Mouse (Mus musculus) thymus, postnatal 4 days (tissue): ENCODE measurements around the gene Mmaa.

Experiments
- DNase-seq: peaks from one replicate; pipeline ENCODE4 v3.0.0; 2021

Mmaa gene

DNA sequence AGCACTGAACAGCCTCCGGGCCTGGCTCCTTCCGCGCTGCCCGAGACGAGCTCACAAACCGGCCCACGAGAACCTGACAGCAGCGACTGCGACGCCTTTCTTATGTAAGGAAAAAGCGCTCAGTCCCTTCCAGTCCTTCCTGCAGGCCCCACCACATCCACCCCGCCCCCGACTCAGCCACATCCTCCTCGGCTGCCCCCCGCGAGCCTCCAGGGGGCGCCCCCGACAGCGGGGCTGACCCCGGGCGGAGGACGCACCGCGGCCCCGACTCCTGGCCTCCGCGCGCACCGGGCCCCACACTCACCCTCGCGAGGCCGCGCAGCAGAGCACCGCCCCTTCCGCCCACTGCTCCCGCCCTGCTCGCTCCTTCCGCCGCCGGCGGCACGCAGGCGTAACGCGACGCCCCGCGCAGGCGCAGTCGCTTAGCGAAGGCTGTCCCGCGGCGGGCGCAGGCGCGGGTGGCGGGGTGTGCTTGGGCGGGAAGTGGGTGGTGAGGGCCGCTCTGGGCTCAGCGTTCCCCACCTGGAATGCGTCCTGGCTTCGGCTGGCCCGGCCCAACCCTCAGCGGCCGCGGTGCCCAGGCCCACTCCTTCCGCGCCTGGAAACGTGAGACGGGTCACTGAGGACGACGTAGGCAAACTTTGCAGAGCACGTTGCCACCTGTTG is at the start of gene Mmaa:
Gene Mmaa, minus strand, starts transcription at position 328 of the 666 bp plus-strand sequence.
- DNase-seq, result peak; percentile 99

DNA sequence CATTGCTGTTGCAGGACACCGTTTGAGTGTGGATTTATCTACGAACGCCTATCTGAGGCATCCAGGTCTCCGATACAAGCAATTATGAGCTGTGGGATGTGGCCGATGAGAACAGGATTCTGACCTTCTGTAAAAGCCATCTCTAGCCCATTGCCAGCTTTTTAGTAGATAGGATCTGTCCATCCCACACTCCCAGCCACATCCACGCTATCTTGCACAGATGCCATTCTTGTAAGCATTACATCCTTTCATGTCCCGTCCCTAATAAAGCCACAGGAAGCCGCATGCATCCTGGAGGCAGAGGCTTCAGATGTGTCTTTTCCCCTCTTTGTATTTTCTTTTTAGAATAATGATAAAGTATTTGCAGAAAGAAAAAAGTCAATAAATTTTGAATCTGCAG is 46.5 kb upstream of the Mmaa start:
- DNase-seq, result no peak

DNA sequence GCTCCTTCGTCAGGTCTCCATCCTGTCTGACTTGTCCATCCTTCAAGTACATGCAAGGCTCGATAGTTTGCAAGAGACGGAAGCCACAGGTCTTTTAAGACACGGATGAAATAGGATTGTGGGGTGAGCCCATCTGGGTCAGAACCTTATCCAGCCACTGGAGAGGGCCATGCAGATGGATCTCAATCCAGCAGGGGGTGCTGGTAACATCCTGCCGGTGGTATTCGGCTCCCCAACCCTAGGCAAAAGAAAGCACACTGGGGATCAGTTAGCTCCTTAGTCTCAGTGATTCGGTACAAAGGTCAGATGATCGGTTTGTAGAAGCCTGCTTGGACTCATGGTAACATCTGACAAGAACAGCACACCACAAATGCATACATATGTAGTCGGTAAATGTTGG is 44.8 kb upstream of the Mmaa start:
- DNase-seq, result peak; percentile 53

DNA sequence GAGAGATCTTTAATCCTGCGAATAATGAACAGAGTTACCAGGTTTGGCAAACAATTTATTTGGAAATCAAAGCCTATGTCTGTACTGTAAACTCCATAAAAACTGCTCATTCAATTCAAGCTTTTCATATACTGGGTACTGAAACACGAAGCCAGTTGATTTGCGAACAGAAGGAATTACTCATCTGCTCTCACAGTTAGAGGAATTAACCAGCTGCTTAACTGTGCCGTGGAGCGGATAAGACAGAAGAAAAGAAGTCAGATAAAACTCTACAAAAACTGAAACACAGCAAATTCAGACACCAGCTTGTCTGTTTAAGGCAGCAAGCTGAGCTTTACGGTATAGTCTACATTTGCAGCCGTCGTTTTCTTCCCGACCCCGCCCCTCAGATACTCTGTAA is 43.9 kb upstream of the Mmaa start:
- DNase-seq, result no peak

DNA sequence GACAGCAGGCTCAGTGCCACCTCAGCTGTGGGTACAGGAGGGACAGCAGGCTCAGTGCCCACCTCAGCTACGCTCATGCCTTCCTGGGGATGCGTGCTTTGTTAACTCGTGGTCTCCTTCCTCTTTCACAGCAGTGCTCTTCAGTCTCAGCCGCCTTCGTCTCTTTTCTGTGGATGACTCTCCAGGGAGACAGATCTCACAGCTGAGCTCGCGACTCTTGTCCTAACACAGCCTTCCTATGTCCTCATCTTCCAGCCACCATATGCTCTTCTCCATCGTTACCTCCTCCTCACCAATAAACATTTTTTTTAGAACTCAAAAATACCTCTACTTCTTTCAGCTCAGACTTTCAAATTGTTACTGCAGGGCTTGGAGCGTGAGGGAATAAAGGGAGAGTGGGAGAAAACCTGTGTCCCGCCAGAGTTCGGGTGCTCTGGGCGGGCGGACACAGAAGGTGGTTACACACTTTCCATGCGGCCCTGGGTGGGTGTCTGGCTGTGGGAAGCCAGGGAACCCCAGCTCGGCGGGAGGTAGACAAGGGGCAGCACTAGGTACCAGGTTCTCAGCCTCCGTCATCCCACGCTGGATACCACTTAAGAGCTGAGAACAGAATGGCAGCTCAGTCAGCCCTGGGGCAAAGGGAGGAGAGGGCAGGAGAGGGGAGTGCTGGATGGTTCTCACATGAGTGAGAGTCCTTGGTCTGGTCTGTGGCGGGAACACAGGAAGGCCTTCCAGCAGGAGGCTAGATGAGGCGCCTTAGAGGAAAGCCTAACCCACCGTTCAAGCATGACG is 37.6 kb upstream of the Mmaa start:
- no peak for DNase-seq

DNA sequence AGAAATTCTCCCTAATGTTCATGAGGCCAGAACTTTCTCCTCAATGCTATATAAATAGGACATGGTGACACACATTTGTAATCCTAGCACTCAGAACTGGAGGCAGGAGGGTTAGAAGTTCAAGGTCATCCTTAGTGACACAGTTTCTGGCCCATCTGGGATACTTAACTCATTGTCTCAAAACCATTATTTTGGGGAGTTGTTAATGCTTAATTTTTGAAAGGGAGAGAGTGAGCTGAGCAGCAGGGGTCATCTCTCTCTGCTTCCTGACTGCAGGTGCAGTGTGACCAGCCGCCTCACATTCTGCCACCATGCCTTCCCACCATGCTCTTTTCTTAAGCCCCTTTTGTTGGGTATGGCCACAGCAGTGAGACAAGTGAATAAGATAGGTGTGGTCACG is 36.8 kb upstream of the Mmaa start:
- DNase-seq, result no peak

DNA sequence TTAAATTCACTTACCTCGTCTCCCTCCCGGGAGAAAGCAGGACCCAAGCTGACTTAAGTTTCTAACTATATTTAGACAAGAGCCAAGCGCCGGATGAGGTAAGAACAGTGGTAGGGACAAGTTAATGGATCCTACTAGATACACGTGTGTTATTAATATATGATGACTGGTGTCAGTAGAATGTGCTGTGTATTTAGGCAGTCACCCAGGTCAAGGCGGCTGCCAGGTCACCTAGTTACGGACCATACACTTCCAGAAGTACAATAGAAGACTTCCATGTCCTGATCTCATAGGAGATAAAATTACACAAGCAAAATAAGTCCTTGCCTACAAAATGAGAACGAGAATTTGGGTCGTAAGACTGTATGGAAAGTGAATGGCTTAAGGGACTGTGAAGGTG is 36.3 kb upstream of the Mmaa start:
- DNase-seq, result no peak

DNA sequence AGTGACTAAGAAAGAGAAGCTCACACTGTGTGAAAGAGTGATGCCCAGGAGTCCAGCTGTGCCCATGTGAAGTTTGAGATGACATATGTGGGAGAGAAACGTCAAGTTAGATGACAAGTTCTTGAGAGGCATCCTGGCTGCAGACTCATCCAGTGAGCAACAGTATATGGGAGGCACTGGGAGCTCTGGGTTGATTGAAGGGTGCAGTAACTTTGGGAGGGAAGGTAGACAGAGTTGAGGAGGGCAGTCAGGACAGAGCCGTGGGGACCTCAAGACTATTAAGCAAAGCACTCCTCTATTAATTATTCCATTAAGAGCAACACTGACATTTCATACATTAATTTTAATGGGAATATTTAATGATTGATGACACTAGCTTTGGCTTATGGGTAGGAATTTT is 35.0 kb upstream of the Mmaa start:
- DNase-seq, result no peak

DNA sequence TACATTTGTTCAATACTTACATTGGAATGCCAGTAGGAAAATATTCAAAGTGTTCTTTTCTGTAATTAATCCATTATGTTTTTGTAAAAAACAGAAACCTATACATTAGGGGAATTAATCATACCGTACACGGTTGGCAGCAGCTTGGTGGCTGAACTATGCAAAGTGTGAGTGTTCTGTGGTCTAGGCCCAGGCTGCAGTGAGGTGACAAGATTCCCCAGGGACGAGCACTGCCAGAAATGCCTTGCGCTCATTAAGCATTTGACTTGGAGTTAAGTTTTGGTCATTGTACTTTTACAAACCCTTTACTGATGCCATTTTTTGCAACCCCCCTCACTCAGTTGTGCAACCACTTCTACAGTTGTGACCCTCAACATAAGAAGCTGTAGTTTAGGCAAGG is 34.4 kb upstream of the Mmaa start:
- DNase-seq, result no peak

DNA sequence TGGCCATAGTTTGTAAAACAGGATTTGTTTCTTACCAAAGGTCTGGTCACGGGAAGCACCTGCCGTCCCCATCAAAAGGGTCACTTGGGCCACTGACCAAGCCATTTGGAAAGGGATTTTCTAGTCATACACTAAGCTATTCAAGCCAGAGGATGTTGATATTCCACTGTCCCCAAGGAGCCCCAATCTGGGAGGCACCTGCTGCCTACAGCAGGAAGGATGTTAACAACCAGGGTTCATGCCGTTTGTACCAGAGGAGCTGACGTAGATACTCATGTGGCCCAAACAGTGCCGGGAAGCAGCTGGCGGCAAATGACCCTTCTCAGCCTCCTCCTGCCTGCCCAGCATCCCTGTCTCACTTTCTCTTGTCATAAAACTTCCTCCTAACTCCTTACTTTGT is 30.8 kb upstream of the Mmaa start:
- no peak for DNase-seq

DNA sequence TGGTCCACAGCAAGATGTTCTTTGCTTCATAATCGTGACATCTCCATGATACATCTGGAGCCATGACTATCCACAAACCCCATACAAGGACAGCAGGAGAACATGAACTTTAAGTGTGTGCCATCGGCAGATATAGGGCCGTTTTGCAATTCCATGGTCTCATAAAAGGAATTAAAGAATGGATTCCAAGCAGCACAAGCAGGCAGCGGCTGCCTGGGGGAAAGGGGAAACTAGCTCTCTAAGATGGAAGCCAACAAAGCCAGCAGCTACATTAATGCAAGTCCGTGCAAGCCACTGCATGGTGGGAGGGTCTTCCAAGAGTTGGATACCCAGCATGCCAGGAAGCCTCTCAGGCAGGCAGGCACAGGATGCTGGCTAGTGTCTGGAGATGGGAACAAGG is 30.2 kb upstream of the Mmaa start:
- DNase-seq, result no peak

DNA sequence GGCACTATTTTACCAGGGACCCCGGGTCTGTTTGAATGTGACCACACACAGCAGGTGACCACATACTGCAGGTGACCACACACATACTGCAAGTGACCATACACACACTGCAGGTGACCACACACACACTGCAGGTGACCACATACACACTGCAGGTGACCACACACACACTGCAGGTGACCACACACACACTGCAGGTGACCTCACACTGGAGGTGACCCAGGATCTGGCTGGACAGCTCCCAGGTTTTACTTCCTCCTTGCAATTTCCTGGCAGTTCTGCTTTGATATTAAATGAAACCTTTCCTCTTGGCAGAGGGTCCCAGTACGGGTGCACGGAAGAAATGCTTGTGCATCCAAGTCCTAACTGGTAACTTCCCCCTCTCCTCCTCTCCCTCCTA is 29.3 kb upstream of the Mmaa start:
- no peak for DNase-seq

DNA sequence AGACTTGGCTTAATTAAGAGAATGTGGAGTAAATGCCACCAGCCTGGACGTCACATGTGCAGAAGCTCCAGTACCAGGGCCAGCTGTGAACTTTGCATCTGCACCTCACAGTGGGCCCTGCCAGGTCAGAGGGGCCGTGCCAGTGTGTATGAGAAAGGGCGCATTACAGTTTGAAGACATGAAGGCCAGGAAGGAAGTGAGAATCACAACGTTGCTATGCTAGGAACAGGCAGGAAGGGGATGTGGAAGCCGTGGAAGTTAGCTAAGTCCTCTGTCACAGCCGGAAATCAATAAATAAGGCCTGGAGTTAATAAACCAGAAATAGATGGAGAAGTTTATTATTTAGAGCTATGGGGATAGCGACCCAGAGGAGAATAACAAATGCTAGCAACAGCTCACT is 28.4 kb upstream of the Mmaa start:
- no peak for DNase-seq

DNA sequence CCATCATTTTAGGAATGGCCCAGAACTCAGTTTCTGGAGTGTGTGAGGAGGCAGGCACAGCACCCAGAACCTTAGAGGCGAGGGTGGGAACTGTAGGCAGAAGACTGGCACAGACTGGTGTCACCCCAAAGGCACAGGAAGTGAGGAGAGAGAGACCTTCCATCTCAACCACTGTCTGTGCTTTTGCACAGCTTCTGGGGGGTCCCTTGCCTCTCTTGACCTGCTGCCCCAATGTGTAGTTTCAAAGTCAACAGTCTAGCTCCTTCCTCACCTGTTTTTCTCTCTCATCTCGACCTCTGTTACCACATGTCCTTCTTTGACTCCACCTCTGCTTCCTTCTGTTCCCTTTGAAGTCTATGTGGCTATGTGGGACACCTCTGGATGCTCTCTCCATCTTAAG is 16.1 kb upstream of the Mmaa start:
- DNase-seq, result peak; percentile 19

DNA sequence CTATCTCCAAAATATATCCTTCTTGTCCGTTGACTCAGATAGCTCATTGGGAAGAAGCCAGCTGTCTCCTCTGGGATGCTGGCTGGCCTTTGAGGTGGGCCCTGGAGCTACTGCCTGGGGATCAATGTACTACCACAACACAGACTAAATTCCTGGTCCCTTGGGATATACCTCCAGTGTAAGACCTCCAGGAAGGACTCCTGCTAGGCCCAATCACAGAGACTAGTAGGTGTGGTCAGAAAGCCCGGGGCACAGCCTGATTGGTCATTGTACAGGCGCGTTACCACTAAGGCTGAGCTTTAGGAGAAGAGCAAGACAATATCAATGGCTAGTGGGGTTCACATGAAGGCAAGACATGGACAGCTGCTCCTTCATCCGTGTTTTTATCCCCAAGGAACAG is 11.2 kb upstream of the Mmaa start:
- DNase-seq, result no peak

DNA sequence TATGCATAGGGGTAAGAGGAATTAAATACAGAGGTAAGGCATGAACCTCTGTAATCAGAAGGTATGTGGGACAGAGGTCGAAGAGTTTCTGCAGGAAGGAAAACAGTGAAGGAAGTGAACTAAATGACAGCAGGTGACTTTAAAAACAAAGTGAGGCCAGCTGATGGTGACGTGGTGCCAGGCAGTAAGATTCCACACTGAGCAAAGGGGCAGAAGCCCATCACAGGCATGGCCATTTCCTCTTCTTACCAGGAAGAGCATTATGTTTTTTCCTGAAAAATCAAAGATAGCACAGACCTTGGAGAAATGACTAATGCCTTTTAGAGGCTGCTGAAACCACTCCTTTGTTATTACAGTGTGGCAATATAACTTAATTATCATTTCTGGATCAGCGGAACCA is 6.8 kb upstream of the Mmaa start:
- DNase-seq, result no peak

DNA sequence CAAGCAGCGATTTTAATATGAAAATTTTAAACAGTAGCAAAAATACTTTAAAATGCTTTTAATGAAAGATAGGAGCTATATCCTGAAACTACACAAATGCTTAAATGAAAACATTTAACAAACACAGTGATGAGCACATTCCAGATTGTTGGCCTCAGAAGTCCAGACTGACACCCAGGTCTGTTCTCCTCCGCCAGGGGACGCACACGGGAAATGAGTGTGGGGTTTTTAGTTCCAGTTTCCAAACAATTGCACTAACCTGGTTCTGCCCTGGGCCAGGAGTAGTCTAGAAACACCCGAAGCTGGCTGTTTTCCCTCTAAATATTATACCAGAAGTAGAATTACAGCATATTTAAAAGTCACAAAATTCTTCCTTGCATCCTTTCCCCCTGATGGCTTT is 5.0 kb upstream of the Mmaa start:
- no peak for DNase-seq

DNA sequence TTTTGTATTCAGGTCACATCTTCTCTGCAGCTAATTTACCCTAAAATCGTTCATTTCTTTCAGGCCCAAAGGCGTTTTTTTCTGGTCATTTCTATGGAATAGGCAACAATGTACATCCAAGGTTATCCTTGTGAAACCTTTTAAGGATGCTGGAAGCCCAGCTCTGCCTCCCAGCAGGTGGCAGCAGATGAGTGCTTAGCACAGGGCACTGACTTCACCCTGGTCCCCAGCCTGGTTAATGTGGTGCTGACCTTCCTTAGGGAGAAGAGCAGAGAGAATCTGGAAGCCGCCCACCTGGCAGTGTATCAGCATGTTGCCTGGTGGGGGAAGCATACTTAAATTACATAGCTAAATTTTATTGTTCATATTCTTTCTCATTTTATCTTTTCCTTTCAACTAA is 3.0 kb upstream of the Mmaa start:
- peak; percentile 72 for DNase-seq

DNA sequence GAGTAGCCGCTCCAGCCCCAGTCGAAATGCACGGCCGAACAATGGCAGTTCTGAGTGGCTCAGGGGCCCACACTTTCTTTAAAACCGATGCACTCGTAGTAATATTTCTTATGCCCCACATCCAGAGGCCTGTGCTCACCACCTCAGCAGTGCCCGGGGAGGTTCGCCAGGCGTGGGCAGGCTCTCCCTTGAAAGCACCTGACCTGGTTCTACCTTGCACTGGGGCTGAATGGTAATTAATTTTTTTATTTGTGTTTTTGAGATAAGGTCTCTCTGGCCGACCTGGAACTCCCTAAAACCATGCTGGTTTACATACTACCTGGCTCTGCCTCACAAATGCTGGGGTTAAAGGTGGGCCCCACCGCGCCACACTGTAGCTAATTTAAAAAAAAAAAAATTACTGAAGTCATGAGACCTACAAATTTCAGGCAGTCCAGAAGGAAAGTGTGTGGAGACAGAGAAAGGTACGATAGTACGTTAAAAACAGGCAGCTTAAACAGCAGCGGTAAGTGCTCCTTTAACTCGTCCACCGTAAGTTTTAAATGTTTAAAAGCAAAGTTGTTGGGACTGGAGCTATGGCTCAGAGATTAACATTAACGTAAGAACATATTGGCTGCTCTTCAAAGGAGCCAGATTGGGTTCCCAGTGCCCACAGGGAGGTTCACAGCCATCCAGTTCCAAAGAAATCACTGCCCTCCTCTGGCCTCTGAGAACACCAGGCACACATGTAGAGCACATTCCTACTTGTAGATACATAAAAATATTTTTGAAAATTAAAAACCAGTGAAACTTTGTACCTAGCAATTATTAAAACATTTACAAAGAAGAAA is 754 bp upstream of the Mmaa start:
- no peak for DNase-seq

DNA sequence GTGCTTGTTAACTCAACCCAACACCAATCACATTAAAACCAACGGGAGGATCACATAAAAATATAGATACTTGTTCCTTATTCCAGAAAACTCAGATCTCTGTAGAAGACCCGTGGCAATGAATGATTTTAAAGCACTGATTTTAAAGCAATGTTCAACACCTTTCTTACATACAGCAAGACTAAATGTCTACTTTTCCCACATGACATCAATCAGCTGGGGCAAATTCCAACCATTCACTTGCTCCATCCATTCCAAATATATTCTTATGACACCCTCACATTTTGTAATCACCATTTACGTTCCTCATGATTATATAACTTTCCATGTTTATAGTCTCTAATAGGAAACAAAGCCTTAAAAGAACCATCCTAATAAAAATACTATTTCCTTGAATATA is 896 bp downstream of the Mmaa start:
- DNase-seq, result no peak

DNA sequence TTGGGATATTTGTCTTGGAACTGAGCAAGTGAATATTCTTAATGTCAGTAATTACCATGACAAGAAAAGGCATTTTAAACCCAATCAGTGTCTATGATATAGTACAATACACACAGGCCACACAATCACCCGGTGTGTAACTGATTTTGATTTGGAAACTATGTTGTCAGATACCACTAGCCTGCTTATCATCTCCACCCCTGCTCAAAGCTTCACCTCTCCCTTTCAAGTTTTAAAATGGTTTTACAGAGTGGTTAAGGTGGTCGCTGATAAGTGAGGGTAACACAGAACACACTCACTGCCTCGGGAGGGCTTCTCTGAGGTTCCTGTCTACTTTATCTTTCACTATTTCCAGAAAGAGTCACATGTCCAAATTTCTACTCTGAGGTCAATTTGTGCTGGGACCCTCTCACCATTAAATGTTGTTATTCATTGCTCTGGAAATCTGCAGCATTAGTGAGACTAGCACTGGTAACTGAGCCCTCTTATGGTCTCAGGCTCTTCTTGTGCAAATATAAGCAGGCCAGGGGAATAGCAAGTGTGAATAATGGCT is 1.9 kb downstream of the Mmaa start:
- DNase-seq, result no peak

DNA sequence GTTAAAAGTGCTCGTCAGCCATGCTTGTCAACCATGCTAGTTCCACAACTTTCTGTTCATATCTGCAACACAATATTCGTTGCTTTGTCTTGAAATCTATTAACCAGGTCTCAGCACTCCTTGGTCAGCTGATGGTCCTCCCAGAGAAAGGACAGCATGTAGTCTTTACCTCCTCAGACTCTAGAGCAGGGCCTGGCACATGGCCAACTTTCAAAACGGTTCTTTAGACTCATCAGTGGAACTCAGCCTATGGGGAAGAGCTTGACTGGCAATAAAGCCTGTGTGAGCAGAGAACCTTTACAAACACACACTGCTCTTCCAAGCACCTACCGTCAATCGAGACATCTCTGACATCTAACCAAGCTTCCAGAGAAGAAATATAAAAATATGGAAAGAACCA is 5.1 kb downstream of the Mmaa start:
- no peak for DNase-seq

DNA sequence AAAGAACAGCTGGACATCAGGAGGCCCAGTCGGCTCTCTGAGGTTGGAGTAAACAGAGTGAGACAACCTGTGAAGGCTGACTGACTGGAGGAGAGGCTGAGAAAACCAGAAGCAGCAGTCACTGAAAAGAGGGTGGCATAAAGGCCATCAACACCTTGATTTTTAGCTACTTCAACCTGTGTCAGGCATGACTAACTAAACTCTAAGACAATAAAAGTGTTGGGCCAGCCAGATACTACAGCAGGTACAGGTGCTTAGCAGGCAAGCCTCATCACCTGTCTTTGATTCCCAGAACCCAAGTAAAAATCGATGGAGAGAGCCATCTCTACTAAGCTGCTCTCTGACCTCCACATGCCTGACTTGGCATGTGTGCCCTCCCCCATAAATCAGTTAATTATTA is 6.1 kb downstream of the Mmaa start:
- DNase-seq, result no peak

DNA sequence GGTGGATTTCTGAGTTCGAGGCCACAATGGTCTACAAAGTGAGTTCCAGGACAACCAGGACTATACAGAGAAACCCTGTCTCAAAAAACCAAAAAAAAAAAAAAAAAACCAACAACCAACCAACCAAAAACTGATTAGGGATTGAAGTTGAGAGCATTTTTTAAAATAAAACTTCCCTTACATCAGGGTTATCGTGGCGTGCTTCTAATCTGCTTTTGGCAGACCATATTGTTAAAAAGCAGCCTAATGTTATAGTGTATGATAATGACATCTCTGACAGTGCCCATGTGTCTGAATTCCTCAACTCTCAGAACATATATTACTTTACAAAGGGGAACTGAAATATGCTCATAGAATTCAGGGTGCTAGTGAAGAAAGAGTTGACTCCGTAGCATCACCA is 6.5 kb downstream of the Mmaa start:
- no peak for DNase-seq
